Mouse (Mus musculus) left cerebral cortex, postnatal 25 days (tissue): ENCODE results near the gene Cdk2. TPM values are rescaled to one million over a fixed set of nuclear protein-coding genes. Genes with fewer than 3 reads are reported as not detected.
"Not testable (repeated sequence)": the region's sequence is repeated elsewhere in the genome, so short reads cannot be mapped to it uniquely, and the experiment has no call there.

Experiments
- DNase-seq, 2 experiments: peaks; one replicate each; pipeline ENCODE4 v3.0.0; 2022; ENCODE audit warnings: low spot score in 2 of 2, mixed read lengths in 1 of 2
- intact Hi-C: fragments of 180-260 bp; cut with DNase I; formaldehyde crosslinking; loops from one replicate; pipeline ENCODE4 v1.15.1; 2025
- total RNA-seq, 2 experiments: library from RNA; stranded (reverse); gene quantifications; 2 replicates each; pipeline ENCODE4 v1.2.3; 2021

Gene Cdk2
- 1 to 10 TPM; 2.5 to 3.2 TPM for total RNA-seq

DNA sequence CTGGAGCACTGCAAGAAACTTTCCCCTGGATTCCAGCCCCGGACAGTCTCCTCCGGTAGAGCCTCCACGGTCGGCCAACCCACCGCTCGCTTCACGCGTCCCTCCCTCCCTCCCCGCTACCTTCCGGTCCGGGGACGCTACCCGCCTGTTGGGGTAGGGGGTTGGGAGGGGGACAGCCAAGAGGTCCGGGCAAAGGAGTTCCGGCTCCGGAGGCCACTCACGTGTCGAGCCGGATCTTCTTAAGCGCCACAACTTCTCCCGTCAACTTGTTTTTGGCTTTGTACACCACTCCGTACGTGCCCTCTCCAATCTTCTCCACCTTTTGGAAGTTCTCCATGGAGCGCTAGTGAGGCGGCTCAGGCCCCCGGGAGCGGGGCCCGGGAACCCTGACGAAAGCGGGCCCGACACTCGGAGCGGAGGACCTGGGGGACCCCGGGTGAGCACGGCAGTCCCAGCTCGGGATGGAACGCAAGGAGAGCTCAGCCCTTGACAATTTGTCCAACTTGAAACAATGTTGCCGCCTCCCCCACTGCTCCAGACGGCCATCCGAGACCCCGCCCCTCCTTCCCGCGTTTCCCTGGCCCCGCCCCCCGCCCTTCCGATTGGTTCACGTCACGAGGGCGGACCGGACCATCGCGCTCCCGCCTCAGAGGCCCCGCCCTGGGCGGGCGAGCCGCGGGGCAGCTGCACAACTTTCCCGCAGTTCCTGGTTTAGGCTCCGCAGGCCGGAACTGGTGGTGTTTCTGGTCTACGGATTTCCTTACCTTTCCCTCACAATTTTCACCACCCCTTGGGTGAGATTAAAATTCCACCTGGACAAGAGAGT is at the start of gene Cdk2:
TSS of gene Cdk2 (minus strand) at position 541 of the 826 bp plus-strand sequence.
- peak; percentile 84 to 85 for DNase-seq
- intact Hi-C loops: no loop called here

DNA sequence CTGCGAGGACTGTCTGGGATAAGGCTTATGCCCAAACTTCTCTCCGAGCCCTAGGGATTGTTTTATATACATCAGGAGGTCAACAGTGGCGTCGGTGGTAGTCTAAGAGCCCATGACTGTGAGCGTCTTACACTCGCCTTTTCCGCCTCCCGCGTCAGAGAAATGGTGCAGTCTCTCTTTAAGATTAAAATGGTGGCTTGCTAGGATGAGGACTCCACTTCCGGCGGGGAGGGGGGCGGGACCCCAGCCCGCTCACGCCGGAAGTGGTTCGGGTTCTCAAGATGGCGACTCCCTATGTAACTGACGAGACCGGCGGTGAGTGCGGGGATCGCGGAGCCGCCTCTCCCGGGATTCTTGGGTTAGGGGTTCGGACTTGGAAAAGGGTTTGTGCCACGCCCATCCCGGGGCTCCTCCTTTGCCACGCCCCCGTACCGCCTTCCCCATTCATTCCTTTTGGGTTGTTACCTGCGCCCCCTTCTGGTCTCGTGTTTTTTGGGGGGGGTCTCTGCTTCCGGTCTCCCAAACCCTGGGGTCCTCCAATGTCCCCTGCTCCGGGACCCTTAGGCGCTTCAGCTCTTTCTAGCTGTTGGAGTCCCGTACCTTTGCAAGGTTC is 43.5 kb upstream of the Cdk2 start:
- DNase-seq: peak; percentile 84 to 85
- intact Hi-C loops: loop anchor here (1.0 kb wide), 1 partner anchor 56 kb away; the partner anchor contains the start of genes Dnajc14 and Tmem198b

DNA sequence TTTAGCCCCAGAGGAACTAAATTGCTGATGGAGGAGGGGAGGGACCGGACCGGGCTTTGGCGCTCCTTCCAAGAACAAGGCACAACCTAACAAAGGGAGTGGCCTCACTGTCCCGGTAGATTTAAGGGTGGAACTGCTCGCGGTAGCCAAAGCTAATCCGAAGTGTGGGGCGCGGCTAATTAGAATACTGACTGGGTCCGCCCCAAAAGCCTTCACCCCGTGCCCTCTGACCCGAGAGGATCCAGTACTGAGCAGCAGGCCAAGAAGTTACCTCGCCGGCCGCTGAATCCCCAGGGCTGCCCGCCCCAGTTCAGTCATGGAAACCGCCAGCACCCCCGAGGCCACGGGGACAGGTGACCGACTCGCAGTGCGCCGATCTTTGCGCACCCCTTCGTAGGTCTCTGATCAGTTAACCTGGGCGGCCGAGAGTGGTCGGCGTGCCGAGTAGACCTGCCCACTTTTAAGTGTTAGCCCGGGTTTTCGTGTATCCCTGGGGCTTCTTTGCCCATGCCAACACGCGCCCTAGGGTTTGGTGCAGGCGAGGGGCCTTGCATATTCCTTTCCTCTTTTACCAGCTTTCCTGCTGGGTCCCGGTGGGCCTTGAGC is 42.9 kb upstream of the Cdk2 start, which contains the start of gene Pym1:
TSS of gene Pym1 (plus strand) at position 244 of the 606 bp plus-strand sequence.
- intact Hi-C loops: loop anchor here (1.0 kb wide), 1 partner anchor 57 kb away; the partner anchor contains the start of genes Dnajc14 and Tmem198b
- peak in 1 of 2 experiments; percentile 49 for DNase-seq

DNA sequence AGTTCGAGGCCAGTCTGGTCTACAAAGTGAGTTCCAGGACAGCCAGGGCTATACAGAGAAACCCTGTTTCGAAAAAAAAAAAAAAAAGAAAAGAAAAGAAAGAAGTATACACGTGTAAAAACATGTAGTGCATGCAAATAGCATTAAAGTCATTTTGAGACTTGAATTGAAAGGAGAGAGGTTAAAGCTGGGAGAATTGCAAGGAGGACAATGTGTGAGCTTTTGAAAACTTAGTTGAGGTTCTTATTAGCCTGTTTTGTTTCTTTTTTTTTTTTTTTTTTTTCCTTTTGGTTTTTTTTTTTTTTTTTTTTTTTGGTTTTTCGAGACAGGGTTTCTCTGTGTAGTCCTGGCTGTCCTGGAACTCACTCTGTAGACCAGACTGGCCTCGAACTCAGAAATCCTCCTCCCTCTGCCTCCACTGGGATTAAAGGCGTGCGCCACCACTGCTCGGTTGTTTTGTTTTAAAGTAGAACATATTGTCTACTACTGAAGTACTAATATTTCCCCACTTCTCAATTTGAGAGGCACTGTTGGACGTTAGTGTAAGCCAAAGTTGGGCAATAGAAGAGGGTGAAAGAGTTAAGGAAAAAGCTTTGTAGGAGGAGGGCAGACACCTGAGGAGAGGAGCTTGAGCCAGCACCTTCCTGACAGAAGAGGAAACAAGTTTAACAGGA is 42.3 kb upstream of the Cdk2 start:
- intact Hi-C loops: no loop called here
- DNase-seq: no peak

DNA sequence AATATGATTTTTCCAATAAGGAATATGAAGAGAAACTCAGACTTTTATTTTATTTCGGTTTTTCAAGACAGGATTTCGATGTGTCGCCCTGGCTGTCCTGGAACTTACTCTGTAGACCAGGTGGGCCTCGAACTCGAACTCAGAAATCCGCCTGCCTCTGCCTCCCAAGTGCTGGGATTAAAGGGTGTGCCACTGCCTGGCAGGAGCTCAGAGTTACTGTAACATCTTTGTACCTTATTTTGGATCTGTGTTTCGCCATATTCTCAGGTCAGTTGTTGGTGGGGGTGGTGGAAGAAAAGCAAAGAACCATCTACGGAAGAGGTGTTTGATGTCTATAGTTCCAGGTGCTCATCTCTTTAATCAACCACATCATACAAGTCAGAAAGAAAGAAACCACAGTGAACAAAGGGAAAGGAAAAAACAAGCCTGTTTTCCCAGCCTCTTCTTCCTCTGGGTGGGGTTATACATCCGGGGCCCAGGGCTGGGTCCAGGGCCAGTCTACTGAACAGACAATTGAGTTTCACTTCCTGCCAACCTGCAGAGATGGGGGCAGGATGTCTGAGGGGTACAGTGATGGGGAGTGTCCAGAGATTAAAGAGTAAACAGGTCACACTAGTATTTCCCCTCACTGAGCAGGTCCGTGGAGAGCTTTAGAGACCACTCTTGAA is 41.2 kb upstream of the Cdk2 start:
- no peak for DNase-seq
- intact Hi-C loops: no loop called here

DNA sequence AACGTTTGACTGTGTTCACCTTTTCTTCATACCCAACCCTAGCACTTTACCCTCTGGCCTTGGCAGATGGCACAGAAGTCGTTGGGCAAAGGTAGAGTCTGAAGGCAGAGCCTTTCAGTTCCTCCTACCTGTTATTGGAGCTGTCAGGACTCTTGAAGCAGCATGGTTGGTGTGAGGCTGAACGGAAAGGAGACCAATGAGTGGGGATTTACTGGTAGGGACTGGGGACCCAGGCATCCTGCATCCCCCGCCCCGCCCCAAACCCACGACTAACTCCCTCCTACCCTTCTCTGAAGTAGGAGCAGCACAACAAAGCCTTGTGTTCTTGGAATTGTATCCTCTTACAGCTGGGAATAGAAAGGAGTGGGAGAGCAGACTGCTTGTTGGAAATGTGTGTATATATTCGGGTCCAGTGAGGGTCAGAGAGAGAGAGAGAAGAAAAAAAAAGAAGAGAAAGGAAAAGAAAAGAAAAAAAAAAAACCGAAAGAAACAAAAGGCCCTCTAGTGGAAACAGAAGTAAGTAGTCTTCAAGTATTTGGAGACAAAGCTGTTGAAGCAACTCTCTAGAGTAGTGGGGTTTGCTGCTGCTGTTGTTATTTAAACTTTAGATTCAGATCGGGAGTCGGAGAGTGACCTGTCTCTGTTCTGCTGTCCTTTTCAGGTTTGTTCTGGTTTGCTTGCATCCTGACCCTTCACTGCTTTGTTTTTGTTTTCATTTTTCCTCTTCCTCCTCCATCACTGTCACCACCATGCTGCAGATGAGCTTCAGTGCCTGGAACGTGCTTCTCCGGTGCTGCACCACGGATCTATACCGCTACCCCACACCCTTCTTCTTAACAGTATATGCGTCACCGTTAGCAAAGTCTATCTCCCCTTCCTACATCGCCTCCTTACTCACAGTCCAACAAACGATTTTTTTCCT is 40.1 kb upstream of the Cdk2 start, which contains the start of gene Dgka:
TSS of gene Dgka (minus strand) at position 176 of the 922 bp plus-strand sequence.
- intact Hi-C loops: no loop called here
- DNase-seq: no peak

GRCm38 (mm10) chr10:128744211-128744610 is 39.4 kb upstream of the Cdk2 start:
- no peak for DNase-seq
- intact Hi-C loops: no loop called here

DNA sequence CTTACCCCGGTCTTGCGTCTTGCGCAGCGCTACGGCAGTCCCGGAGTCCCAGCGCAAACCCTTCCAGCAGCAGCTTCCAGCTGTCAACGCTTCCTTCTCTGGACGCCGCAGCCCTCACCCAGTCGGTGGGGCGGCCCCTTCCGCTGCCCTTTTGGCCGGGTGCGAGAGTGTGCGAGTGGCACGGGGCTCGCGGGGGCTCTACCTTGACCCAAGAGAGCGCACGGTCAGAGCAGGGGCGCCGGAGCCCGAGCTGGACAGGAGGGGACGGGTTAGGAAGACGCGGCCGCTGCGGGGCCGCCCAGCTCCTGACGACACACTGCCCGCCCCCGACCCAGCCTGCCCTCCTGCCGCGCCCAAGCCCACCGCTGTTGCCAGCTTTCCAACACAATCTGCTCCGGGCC is 39.0 kb upstream of the Cdk2 start:
- intact Hi-C loops: no loop called here
- peak; percentile 40 to 44 for DNase-seq

DNA sequence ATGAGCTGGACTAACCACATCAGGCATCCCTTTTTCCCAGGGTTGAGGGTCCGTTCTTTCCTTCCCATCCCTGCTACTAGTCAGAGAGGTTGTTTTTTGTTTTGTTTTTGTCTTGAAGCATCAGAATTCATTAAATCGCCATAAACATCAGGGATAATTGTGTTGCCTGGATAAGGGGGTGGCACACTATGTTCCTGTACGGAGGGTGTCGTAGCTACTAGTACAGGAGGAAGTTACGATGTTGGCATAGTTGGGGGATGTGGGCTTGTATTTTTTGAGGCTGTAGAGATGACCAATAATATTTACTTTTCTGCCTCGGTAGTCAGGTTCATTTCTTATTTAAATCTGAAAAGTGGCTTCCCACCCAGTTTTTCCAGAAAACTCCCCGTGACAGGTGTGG is 38.4 kb upstream of the Cdk2 start:
- no peak for DNase-seq
- intact Hi-C loops: no loop called here

- no peak for DNase-seq
- intact Hi-C loops: no loop called here
Measured at GRCm38 (mm10) chr10:128742616-128743015, 37.8 kb upstream of the Cdk2 start.

GRCm38 (mm10) chr10:128740296-128740695 is 35.5 kb upstream of the Cdk2 start:
- intact Hi-C loops: no loop called here
- no peak for DNase-seq

DNA sequence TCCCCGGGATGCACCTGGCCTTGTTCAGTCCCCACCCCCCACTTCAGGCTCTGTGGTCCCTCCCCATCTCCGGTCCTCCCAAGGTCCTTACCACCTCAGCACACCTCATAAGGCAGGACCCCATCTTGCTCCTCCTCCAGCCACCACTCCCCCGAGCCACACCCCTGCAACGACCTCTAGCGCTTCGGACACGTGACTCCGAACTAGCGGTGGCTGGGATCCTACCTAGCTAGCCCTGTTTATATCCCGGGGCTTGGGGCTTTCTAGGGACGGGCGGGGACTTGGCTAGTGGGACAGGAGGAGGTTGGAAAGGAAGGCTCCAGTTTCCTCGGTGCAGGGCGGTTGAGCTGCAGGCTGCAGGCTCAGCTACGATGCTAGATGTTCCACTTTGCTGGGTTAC is 32.6 kb upstream of the Cdk2 start:
- intact Hi-C loops: loop anchor here (10.0 kb wide), 1 partner anchor 237 kb away; no protein-coding TSS in a partner anchor
- DNase-seq: no peak

DNA sequence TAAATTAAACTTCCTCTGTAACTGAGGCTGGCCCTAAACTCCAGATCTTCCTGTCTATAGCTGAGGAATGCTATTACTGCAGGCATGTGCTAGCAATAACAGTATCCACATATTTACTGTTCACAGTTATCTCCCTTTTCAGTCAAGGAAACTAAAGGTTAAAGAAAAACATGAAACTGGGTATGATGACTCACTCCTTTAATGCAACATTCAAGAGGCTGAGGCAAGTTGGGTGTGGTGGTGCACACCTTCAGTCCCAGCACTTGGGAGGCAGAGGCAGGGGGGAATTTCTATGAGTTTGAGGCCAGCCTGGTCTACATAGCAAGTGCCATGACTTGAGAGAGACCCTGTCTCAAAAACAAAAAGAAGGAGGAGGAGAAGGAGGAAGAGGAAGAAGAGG is 27.2 kb upstream of the Cdk2 start:
- intact Hi-C loops: loop anchor here (5.0 to 10.0 kb wide), 2 partner anchors 165 to 243 kb away; no protein-coding TSS in a partner anchor
- no peak for DNase-seq

GRCm38 (mm10) chr10:128731002-128731433 is 26.2 kb upstream of the Cdk2 start:
- peak in 1 of 2 experiments; percentile 55 for DNase-seq
- intact Hi-C loops: loop anchor here (5.0 to 10.0 kb wide), 2 partner anchors 166 to 244 kb away; no protein-coding TSS in a partner anchor

- no peak for DNase-seq
- intact Hi-C loops: no loop called here
Measured at GRCm38 (mm10) chr10:128728059-128728458, 23.2 kb upstream of the Cdk2 start.

- intact Hi-C loops, DNase-seq: not testable (repeated sequence)
Measured at GRCm38 (mm10) chr10:128725466-128725865, 20.6 kb upstream of the Cdk2 start.

- intact Hi-C loops: no loop called here
- no peak for DNase-seq
Measured at GRCm38 (mm10) chr10:128715559-128716537, 11.0 kb upstream of the Cdk2 start.
